Comparison of ENCODE assay signal across 9 mouse cellular contexts in the genomic region with DNA sequence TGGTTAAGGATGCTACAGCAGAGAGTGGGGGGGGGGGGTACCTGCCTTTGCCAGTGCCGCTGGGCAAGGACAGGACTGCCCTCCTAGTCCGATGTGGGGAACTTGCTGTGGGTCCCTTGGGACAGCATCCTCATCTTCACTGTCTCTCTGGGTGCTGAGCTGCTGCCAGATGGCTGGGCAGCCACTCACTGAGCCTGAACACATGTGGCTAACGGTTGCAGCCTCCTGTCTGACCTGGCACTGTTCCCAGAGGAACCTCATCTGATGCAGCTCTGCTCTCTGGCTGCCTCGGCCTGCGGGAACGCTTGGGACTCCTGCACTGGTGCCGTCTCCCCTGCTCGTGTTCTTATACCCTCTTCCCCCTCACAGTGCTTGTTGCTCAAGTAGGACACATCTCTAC. TPM values are rescaled to one million over a fixed set of nuclear protein-coding genes. Genes with fewer than 3 reads are reported as not detected.
DNase-seq lines count a peak whose midpoint lies in the region; ATAC-seq and TF ChIP-seq lines count a peak whose summit lies in the region.
"Had no signal": no experiment of that assay in that cellular context is flagged by ENCODE, and none has a peak within 500 bp of the region (broad histone marks: within the 10 kb centered on the region; RNA-seq: fewer than 3 reads in every experiment).

No protein-coding gene starts in this region.

- 37% methylated on average over 8 of the region's 8 CpGs for WGBS in heart, embryonic 11.5 days (ENCODE audit: insufficient replicate concordance)
- WGBS in heart, embryonic 12.5 days = 37% methylated on average over 8 of the region's 8 CpGs

- no peaks in the 10 kb centered on the region for H3K27me3 ChIP-seq in heart, embryonic 11.5 days (ENCODE audit: control insufficient read depth, insufficient read depth, low read length)
- H3K27me3 ChIP-seq in heart, embryonic 12.5 days (replicated peaks) = no peaks in the 10 kb centered on the region

- no peak for TF ChIP-seq POLR2A in brain, embryonic 14.5 days (IDR thresholded peaks at IDR 0.05; ENCODE audit: borderline replicate concordance, extremely low read depth, insufficient read depth, insufficient read length, poor library complexity, severe bottlenecking)

- no peak overlapping the region for H3K4me2 ChIP-seq in heart, embryonic 11.5 days
- H3K4me2 ChIP-seq in heart, embryonic 12.5 days = no peak overlapping the region

- H3K9me3 ChIP-seq in heart, embryonic 11.5 days (replicated peaks; ENCODE audit: control insufficient read depth, low read length) = no peaks in the 10 kb centered on the region
- H3K9me3 ChIP-seq in heart, embryonic 12.5 days (replicated peaks) = no peaks in the 10 kb centered on the region

- ATAC-seq in heart, embryonic 11.5 days (replicated peaks; ENCODE audit: insufficient number of reproducible peaks, low FRiP score, low TSS enrichment) = no peak
- ATAC-seq in heart, embryonic 12.5 days (ENCODE audit: insufficient number of reproducible peaks, low FRiP score) = 0 out of 2 replicates have a peak, but pooled peaks have one; percentile 46

- H3K4me1 ChIP-seq in heart, embryonic 11.5 days (ENCODE audit: control insufficient read depth, insufficient read depth, low read length) = peaks cover 68% of the 10 kb centered on the region
- H3K4me1 ChIP-seq in heart, embryonic 12.5 days (replicated peaks) = peaks cover 94% of the 10 kb centered on the region

- DNase-seq in heart, adult 11 months = peak; percentile 96
- peak; percentile 48 for DNase-seq in 416B (ENCODE audit: low read depth)
- peak; percentile 83 for DNase-seq in brain, embryonic 14.5 days (ENCODE audit: low read depth)
- peak; percentile 60 to 72 for DNase-seq in kidney, postnatal 36 days
- peak; percentile 88 for DNase-seq in retina, postnatal 1 day
- DNase-seq in embryo, embryonic 10.5 days (ENCODE audit: low spot score) = no peak

- no peak for TF ChIP-seq CTCF in brain, embryonic 14.5 days (IDR thresholded peaks at IDR 0.05; ENCODE audit: borderline replicate concordance, extremely low read depth, insufficient read depth, insufficient read length)

- H3K36me3 ChIP-seq in heart, embryonic 11.5 days (ENCODE audit: control insufficient read depth, insufficient read depth, low read length) = no peaks in the 10 kb centered on the region
- peaks cover 5% of the 10 kb centered on the region; the same call in 1 of the 2 replicates for H3K36me3 ChIP-seq in heart, embryonic 12.5 days
- H3K36me3 ChIP-seq: G1E had no signal

- no peak overlapping the region for H3K27ac ChIP-seq in heart, embryonic 11.5 days (ENCODE audit: low read depth, low read length)
- H3K27ac ChIP-seq in heart, embryonic 12.5 days (ENCODE audit: poor library complexity, severe bottlenecking) = no peak overlapping the region

- no peak overlapping the region for H3K4me3 ChIP-seq in heart, embryonic 11.5 days (ENCODE audit: low read depth, low read length)
- H3K4me3 ChIP-seq in heart, embryonic 12.5 days = no peak overlapping the region

- H3K9ac ChIP-seq in heart, embryonic 11.5 days (ENCODE audit: low read depth, low read length) = no peak overlapping the region
- peak overlapping the region; percentile 11 for H3K9ac ChIP-seq in heart, embryonic 12.5 days

RNA-seq across cellular contexts. Expression of a gene that starts 8.6 kb away (rescaled TPM):
- polyA plus RNA-seq in heart, embryonic 11.5 days (2014; fragmentation: Nextera tagmentation; extraction: Ambion mirVana) = 69.8 and 74.4 TPM in 2 replicates
- 6.2 and 17.6 TPM in 2 replicates for polyA plus RNA-seq in brain, embryonic 14.5 days (2012; rRNA removed)
- 96.3 and 104 TPM in 2 replicates for polyA plus RNA-seq in heart, embryonic 12.5 days (2016; fragmentation: Nextera tagmentation; extraction: Ambion mirVana)
